Mouse (Mus musculus) erythroblast, adult 5-6 weeks (primary cell): ENCODE data around the gene Mcrip2. TPM values are rescaled to one million over a fixed set of nuclear protein-coding genes. Genes with fewer than 3 reads are reported as not detected.

Experiments used
- ATAC-seq: replicated peaks from 2 replicates; pipeline ENCODE4 v1.8.0; 2016; ENCODE audit warnings: moderate number of reproducible peaks, mild to moderate bottlenecking, moderate TSS enrichment, inconsistent platforms; ENCODE audit not compliant: poor library complexity, low FRiP score, severe bottlenecking
- total RNA-seq, 2 experiments: library from RNA; stranded (forward) in 1 of 2; stranded (reverse) in 1 of 2; fragments of 150-400 nt in 1 of 2; fragments of 200-764, 138-1000 nt in 1 of 2; gene quantifications; 2 replicates each; pipeline versions ENCODE4 v1.2.3 to v1.2.4; 2015 to 2017; ENCODE audit warnings: low replicate concordance in 2 of 2

The Mcrip2 gene
- total RNA-seq (2015; ENCODE audit: low replicate concordance) (9.4 and 9.8 TPM in 2 replicates), total RNA-seq (2017; ENCODE audit: low replicate concordance) (1.7 and 8.0 TPM in 2 replicates)

DNA sequence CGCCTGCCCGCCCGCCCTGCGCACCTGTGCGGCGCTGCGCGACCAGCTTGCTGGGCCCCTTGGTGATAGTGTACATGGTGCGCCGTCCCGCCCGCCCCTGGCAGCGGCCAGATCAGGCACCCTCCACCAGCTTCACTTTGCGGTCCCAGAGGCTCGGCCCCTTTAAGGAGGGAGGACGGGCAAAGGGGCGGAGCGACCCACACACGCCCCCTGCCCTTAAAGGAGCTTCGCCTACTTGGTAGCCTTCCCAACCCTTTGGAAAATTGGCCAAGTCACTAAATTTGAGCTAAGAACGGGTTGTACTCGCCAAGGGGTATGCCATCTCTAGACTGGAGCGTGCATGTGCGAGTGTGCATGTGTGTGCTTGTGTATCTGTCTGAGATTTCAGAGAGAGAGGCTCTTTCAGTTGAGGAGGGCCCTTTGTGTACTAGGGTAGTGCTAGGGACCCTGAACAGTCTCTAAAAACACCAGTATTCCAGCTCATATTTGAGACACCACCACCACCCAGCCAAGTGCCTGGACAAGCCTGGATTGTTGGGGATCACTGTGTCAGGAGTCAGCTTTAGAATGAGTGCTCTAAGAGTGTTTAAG, at the start of gene Mcrip2:
Gene Mcrip2, minus strand, starts transcription at position 164 of the 591 bp plus-strand sequence.
- ATAC-seq: no peak

DNA sequence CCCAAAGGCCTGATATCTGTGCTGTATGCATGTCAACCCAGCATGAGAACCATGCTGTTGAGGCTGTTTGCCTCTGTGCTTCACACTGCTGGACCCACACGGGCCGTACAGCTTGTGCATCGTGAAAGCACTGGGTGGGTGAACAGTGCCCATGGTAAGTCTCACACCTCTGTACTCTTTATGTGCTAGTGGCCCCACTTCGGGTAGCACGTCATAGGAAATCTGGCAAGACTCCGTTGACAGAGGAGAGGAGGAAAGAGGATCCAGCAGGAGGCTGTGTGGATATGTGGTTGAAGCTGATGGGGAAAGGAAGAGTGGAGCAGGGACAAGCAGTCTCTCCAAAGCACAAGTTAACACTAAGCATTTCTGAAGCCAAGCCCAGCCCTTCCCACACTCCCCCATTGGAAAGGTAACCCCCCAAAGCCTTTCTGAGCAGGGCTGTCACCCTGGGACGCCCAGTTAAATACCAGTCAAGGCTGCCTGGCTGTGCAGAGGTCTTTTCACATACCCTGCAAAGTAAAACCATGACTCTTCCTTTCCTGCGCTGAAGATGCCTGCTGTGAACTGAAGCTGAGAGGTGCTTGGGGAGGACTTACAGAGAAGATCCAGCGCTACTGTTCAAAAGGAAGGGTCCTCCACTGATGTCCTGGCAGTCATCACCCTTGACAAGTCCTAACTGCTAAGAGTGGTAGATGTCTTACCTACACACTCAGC, 49.6 kb upstream of the Mcrip2 start:
- no peak for ATAC-seq

DNA sequence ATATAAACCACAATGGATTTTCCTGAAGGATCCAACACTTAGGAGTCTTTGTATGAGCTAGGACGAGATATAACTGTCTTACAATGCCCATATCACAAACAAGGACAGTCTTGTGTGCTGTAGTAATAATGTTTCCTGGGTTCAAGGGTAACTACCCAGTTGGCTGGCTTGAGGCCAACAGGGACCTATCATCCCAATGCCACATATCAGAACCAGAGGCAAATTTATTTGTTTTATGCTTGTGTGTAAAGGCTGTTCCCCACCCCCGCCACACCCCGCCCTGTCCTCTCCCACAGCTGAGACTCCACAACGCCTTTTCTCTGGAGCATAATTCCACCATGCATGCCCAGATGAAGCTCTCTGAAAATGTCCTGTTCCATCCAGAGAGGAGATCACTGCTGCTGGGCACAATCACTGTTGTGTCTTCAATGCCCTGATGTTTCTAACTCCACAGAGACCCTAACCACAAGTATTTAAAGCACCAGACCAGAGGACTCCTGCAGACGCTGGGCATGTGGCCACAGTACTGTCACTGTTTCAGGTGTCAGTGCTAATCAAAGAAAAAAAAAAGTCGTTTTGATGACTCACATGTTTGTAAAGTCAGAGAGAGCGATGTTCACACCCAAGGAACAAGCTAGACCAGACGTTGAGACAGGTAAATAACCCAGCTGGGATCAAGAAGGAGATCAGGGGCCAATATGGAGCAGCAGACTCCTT, 48.5 kb upstream of the Mcrip2 start:
- no peak for ATAC-seq

DNA sequence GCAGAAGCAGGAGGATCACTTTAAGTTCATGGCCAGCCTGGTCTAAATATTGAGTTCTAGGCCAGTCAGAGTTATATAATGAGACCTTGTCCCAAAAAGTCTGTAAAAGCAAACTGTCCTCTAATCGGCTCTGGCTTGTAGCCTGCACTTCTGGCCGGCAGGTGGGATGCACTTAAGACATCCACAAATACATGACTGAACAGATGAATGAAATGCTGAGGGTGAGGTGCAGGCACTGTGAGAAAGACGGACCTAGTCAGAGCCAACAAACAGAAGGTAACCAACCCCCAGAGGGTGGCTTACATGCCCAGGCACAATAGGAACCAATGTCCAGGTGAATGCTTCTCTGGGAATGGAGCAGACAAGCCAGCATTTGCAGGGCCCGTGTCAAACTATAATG, 45.7 kb upstream of the Mcrip2 start:
- ATAC-seq: no peak

DNA sequence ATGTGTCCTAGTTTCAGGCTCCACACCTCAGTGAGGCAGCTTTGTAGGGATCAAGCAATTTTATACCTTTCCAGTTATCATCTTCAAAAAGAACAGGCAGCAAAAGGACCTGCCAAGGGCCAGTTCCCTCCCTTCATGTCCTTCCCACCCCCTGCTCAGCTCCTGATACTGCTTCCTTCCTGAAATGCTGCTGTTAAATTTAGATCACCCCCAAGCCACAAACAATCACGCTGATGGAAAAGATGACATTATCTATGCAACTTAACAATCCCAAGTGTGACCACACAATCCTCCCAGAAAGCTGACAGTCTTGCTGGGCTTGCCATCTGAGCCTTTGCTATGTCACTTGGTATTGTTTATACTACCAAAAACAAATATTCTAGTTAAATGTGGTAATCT, 45.3 kb upstream of the Mcrip2 start:
- no peak for ATAC-seq

- ATAC-seq: no peak
These were observed 44.8 kb upstream of the Mcrip2 start for GRCm38 (mm10) chr17:25913186-25913876.

DNA sequence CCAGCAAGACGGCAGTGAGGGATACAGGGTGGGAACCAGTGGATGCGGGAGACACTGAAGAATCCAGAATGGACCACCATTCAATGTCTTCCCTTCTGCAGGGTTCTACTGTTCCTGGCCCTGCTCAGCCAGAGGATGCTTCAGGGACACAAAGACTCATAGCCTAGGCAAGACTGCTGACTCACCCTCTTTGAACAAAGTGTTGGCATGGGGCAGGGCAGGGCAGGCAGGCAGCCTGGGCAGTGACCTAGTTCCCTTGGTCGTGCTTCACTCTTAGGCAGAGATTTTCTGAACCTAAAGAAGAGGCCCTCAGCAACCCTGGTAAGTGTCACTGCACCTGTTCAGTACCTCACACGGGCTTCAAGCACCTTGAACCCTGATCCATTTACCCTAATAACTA, 43.3 kb upstream of the Mcrip2 start:
- peak; percentile 44; the same call in 1 of the 2 replicates for ATAC-seq

DNA sequence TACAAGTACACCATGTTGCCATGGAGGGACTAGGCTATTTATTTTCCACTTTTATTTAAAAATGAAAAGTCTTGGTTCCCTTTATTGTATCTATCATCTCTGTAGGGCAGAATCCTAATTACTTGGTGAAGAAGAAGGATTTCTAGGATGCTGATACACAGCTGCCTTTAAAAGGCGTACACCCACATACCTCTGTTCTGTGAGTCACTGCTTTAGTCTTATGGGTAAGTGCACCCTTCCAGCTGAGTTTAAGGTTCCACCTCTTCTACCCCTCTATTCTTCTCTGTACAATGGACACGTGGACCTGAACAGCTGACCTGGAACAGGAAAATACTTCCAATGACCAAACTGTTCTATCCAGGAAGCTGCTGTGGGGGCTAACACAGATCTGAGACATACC, 39.1 kb upstream of the Mcrip2 start:
- no peak for ATAC-seq

GRCm38 (mm10) chr17:25903061-25903460, 34.5 kb upstream of the Mcrip2 start:
- no peak for ATAC-seq

DNA sequence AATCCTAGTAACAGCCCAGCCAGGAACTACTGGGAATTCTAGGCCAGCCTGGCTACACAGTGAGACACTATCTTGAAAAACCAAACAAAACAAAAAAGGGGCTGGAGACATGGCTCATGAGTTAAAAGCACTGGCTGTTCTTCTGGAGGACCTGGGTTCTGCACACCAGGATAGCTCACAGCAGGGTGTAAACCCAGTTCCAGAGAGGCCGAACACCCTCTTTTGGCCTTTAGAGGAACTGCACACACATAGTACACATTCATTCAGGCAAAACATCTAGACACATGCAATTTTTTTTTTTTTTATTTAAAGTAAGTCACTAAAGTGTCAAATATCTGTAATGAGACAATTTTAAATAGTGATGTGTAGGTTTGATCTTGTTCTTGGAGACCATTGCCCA, 31.6 kb upstream of the Mcrip2 start:
- ATAC-seq: no peak

- ATAC-seq: no peak
These were observed 27.3 kb upstream of the Mcrip2 start for GRCm38 (mm10) chr17:25895891-25896290.

DNA sequence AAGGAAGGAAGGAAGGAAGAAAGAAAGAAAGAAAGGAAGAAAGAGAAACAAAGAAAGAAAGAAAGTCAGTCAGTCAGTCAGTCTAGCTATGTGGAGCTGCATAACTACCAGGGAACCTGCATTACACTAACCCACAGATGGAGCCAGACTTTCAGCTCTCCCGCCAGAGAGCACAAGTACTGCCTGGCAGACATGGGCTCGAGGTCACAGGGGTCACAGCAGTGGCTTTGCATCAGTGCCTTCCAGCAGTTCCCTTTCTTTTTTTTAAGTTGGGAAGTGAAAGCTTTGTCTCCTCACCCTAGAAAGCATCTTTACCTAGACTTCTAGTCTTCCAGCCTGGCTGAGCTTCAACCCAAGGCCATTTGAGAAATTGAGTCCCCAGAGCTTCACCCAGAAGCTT, 26.9 kb upstream of the Mcrip2 start:
- ATAC-seq: no peak

- ATAC-seq: peak; percentile 93
These were observed 25.5 kb upstream of the Mcrip2 start for GRCm38 (mm10) chr17:25893975-25894617.

DNA sequence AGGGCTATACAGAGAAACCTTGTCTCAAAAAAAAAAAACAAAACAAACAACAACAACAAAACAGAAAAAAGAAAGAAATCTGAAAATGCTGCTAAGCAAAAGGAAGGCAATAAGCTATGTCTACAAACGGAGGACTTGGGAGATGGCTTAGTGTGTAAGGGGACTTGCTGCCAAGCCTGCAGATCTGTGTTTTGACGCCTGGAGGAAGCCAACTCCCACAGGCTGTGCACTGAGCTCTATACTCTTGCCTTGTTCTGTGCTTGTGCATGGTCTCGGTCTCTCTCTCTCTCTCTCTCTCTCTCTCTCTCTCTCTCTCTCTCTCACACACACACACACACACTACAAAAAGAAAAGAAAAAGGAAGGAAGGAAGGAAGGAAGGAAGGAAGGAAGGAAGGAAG, 20.3 kb upstream of the Mcrip2 start:
- no peak for ATAC-seq

- no peak for ATAC-seq
These were observed 18.9 kb upstream of the Mcrip2 start for GRCm38 (mm10) chr17:25887467-25887866.

DNA sequence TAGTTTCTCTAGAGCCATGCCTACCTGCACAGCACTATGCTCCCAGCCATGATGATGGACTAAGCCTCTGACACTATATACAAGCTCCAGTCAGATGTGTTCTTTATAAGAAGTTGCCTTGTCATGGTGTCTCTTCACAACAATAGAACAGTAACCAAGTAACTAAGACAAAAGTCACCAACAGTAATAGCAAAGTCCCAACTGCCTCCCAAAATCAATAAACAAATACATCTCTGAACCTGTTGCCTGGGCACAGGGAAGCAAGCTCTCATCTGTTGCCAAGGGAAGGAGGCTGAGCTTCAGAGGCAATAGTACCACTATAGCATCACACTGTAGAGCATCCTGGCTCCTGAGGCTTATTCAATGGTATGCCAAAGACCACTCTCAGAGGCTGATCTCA, 18.2 kb upstream of the Mcrip2 start:
- ATAC-seq: no peak

- peak; percentile 60; the same call in 1 of the 2 replicates for ATAC-seq
These were observed 17.1 kb upstream of the Mcrip2 start for GRCm38 (mm10) chr17:25885636-25886035.

GRCm38 (mm10) chr17:25883824-25884223, 15.3 kb upstream of the Mcrip2 start:
- ATAC-seq: no peak

DNA sequence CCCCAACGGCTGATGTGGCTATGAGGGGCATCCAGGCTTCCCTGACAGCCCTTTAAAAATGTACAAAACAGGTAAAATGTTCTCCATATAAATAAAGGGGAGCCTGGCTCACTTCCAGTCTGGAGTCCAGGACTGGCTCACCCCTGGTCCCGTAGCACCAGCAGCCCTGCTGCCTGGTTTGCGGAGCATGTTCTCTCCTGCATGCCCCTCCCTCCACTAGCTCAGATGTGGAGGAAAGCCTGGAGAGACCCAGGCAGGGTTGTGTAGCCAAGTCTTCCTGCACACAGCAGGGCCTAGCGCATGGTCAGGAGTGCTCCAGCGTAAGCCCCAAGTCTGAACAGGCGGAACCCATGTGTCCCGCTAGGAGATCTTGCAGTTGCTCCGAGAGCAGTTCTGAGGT, 14.7 kb upstream of the Mcrip2 start:
- ATAC-seq: no peak

- ATAC-seq: no peak
These were observed 13.7 kb upstream of the Mcrip2 start for GRCm38 (mm10) chr17:25882306-25882705.
